Mouse (Mus musculus): ENCODE data around the gene Rps8. TPM values are rescaled to one million over a fixed set of nuclear protein-coding genes. Genes with fewer than 3 reads are reported as not detected.

Gene Rps8
- total RNA-seq, 2 experiments from 2014 or later, result 556 to 596 TPM

Small RNAs within 50 kb of the gene (microRNA-seq; reads per million reads assigned to microRNA genes)
- 0 reads per million in 2 experiments for gene Gm22398

Other genes with a start within 250 kb of the Rps8 start
- 10 to 100 TPM; 42.4 to 45.4 TPM for gene Urod, start 161.8 kb downstream of the Rps8 start, total RNA-seq (2021)
- gene Hectd3, start 160.9 kb downstream of the Rps8 start, total RNA-seq (2021), result 10 to 100 TPM; 44.3 to 52.2 TPM
- gene Eif2b3, start 136.8 kb downstream of the Rps8 start, total RNA-seq (2021), result 10 to 100 TPM; 26.1 to 27.0 TPM
- 1 to 10 TPM; 2.5 to 3.2 TPM for gene Ptch2, start 60.2 kb downstream of the Rps8 start, total RNA-seq (2021)
- gene Btbd19, start 30.5 kb downstream of the Rps8 start, total RNA-seq (2021), result 10 to 100 TPM in 1 of 2 experiments, 1 to 10 TPM in 1; 6.7 to 11.2 TPM
- gene Tctex1d4, start 29.4 kb downstream of the Rps8 start, total RNA-seq (2021), result 1 to 10 TPM; 1.1 to 1.5 TPM
- gene Plk3, start 22.3 kb downstream of the Rps8 start, total RNA-seq (2021), result 10 to 100 TPM; 16.3 to 16.9 TPM
- 1 to 10 TPM; 2.5 to 2.8 TPM for gene Kif2c, start 26.4 kb upstream of the Rps8 start, total RNA-seq (2021)
- 1 to 10 TPM; 5.0 to 6.2 TPM for gene Tmem53, start 95.7 kb upstream of the Rps8 start, total RNA-seq (2021)
- gene Armh1, start 95.9 kb upstream of the Rps8 start, total RNA-seq (2021), result 1 to 10 TPM; 2.3 to 3.7 TPM

Measured in layer of hippocampus, postnatal 10 days (tissue).